In the genomic region with DNA sequence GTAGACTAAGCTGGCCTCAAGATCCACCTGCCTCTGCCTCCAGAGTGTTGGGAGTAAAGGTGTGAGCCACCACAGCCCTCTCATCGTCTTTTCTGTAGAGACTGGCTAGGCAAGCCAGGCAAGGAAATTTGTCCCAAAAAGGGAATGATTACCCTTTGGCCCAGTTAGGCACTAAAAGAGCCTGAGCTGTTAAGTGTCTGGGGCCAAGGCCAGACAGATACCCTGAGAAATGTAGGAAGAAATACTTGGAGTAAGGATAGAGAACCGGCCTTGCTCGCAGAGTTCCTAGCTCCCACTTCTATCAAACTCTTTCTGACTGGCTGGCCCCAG, we compare ENCODE assay signal across 8 mouse cellular contexts. TPM values are rescaled to one million over a fixed set of nuclear protein-coding genes. Genes with fewer than 3 reads are reported as not detected.
A peak's percentile ranks its signal among the peaks of the same experiment; 100 is the strongest.
DNase-seq lines count a peak whose midpoint lies in the region; ATAC-seq and TF ChIP-seq lines count a peak whose summit lies in the region.

No protein-coding gene starts in this region.

- H3K9me3 ChIP-seq in lung, embryonic 14.5 days (ENCODE audit: low read depth, low read length) = no peaks in the 10 kb centered on the region
- H3K9me3 ChIP-seq in embryonic facial prominence, embryonic 12.5 days = no peaks in the 10 kb centered on the region
- no peaks in the 10 kb centered on the region for H3K9me3 ChIP-seq in intestine, embryonic 14.5 days (ENCODE audit: control insufficient read depth, low read length)
- H3K9me3 ChIP-seq in neural tube, embryonic 12.5 days = no peaks in the 10 kb centered on the region

- H3K27me3 ChIP-seq in lung, embryonic 14.5 days (ENCODE audit: insufficient read depth, low read length) = no peaks in the 10 kb centered on the region
- H3K27me3 ChIP-seq in embryonic facial prominence, embryonic 12.5 days = no peaks in the 10 kb centered on the region
- no peaks in the 10 kb centered on the region for H3K27me3 ChIP-seq in intestine, embryonic 14.5 days (replicated peaks; ENCODE audit: control insufficient read depth, insufficient read depth, low read length)
- H3K27me3 ChIP-seq in neural tube, embryonic 12.5 days (replicated peaks) = no peaks in the 10 kb centered on the region

- peaks cover 18% of the 10 kb centered on the region for H3K36me3 ChIP-seq in lung, embryonic 14.5 days (ENCODE audit: insufficient read depth)
- peaks cover 16% of the 10 kb centered on the region for H3K36me3 ChIP-seq in embryonic facial prominence, embryonic 12.5 days
- H3K36me3 ChIP-seq in intestine, embryonic 14.5 days (ENCODE audit: control insufficient read depth, insufficient read depth, low read length) = peaks cover 19% of the 10 kb centered on the region
- peaks cover 13% of the 10 kb centered on the region for H3K36me3 ChIP-seq in neural tube, embryonic 12.5 days

- TF ChIP-seq CTCF in lung, embryonic 14.5 days (IDR thresholded peaks at IDR 0.05; ENCODE audit: low read depth) = 0 out of 2 replicates have a peak, but pooled peaks have one; percentile 18

- H3K4me3 ChIP-seq in lung, embryonic 14.5 days (ENCODE audit: low read depth, low read length) = peak overlapping the region; percentile 69
- H3K4me3 ChIP-seq in embryonic facial prominence, embryonic 12.5 days = peak overlapping the region; percentile 78
- H3K4me3 ChIP-seq in intestine, embryonic 14.5 days (ENCODE audit: low read depth, low read length) = peak overlapping the region; percentile 79
- peak overlapping the region; percentile 64 for H3K4me3 ChIP-seq in neural tube, embryonic 12.5 days

- peak overlapping the region; percentile 73 for H3K4me2 ChIP-seq in lung, embryonic 14.5 days
- peak overlapping the region; percentile 84 for H3K4me2 ChIP-seq in embryonic facial prominence, embryonic 12.5 days (replicated peaks)
- H3K4me2 ChIP-seq in intestine, embryonic 14.5 days (ENCODE audit: low read length) = peak overlapping the region; percentile 93
- H3K4me2 ChIP-seq in neural tube, embryonic 12.5 days (replicated peaks) = peak overlapping the region; percentile 76

- peak; percentile 29; the same call in 1 of the 2 replicates for ATAC-seq in lung, embryonic 14.5 days (ENCODE audit: insufficient read depth)
- no peak for ATAC-seq in embryonic facial prominence, embryonic 12.5 days (ENCODE audit: insufficient number of reproducible peaks, insufficient read depth, low FRiP score, low TSS enrichment)
- peak; percentile 38 for ATAC-seq in intestine, embryonic 14.5 days (replicated peaks; ENCODE audit: low FRiP score, low TSS enrichment, low read depth)
- peak; percentile 21 for ATAC-seq in neural tube, embryonic 12.5 days (ENCODE audit: low FRiP score, low read depth)

- DNase-seq in lung, embryonic 14.5 days = no peak
- DNase-seq in lung, postnatal 14 days = no peak
- DNase-seq in intestine, embryonic 14.5 days (ENCODE audit: low spot score) = no peak
- DNase-seq in frontal cortex, postnatal 10 days (ENCODE audit: low spot score in 2 of 2) = no peak
- no peak for DNase-seq in cerebellum, adult 11 months
- DNase-seq in kidney, postnatal 14 days = no peak

- peak overlapping the region; percentile 95 for H3K27ac ChIP-seq in lung, embryonic 14.5 days (ENCODE audit: low read depth)
- H3K27ac ChIP-seq in embryonic facial prominence, embryonic 12.5 days = peak overlapping the region; percentile 92
- H3K27ac ChIP-seq in intestine, embryonic 14.5 days (ENCODE audit: low read depth) = peak overlapping the region; percentile 95
- peak overlapping the region; percentile 59 for H3K27ac ChIP-seq in neural tube, embryonic 12.5 days

- 1% methylated on average over 3 of the region's 3 CpGs for WGBS in lung, embryonic 14.5 days
- WGBS in embryonic facial prominence, embryonic 12.5 days = 0% methylated on average over 3 of the region's 3 CpGs
- under 1% methylated on average over 3 of the region's 3 CpGs for WGBS in intestine, embryonic 14.5 days
- under 1% methylated on average over 3 of the region's 3 CpGs for WGBS in neural tube, embryonic 12.5 days

- peaks cover 9% of the 10 kb centered on the region for H3K4me1 ChIP-seq in lung, embryonic 14.5 days (ENCODE audit: insufficient read depth)
- H3K4me1 ChIP-seq in embryonic facial prominence, embryonic 12.5 days = peaks cover 28% of the 10 kb centered on the region
- H3K4me1 ChIP-seq in intestine, embryonic 14.5 days (replicated peaks; ENCODE audit: control insufficient read depth, insufficient read depth, low read length) = peaks cover 15% of the 10 kb centered on the region
- peaks cover 22% of the 10 kb centered on the region for H3K4me1 ChIP-seq in neural tube, embryonic 12.5 days

- H3K9ac ChIP-seq in lung, embryonic 14.5 days = peak overlapping the region; percentile 79
- H3K9ac ChIP-seq in embryonic facial prominence, embryonic 12.5 days = peak overlapping the region; percentile 80
- peak overlapping the region; percentile 81 for H3K9ac ChIP-seq in intestine, embryonic 14.5 days (ENCODE audit: low read length)
- H3K9ac ChIP-seq in neural tube, embryonic 12.5 days = peak overlapping the region; percentile 47

RNA-seq across cellular contexts. Expression of a gene that starts 0.4 kb away (rescaled TPM):
- 85.2 and 85.3 TPM in 2 replicates for polyA plus RNA-seq in lung, embryonic 14.5 days (2014; fragmentation: Nextera tagmentation; extraction: Ambion mirVana)
- 63.3 and 63.5 TPM in 2 replicates for polyA plus RNA-seq in embryonic facial prominence, embryonic 12.5 days (2016; fragmentation: Nextera tagmentation; extraction: Ambion mirVana)
- 101 and 104 TPM in 2 replicates for polyA plus RNA-seq in intestine, embryonic 14.5 days (2014; fragmentation: Nextera tagmentation; extraction: Ambion mirVana)
- polyA plus RNA-seq in neural tube, embryonic 12.5 days (2016; fragmentation: Nextera tagmentation; extraction: Ambion mirVana) = 33.8 and 44.2 TPM in 2 replicates

RNA-seq across cellular contexts. Expression of a gene that starts 4.3 kb away (rescaled TPM):
- polyA plus RNA-seq in lung, embryonic 14.5 days (2014; fragmentation: Nextera tagmentation; extraction: Ambion mirVana) = 5.4 and 6.5 TPM in 2 replicates
- 8.5 and 9.7 TPM in 2 replicates for polyA plus RNA-seq in embryonic facial prominence, embryonic 12.5 days (2016; fragmentation: Nextera tagmentation; extraction: Ambion mirVana)
- 5.8 and 6.9 TPM in 2 replicates for polyA plus RNA-seq in intestine, embryonic 14.5 days (2014; fragmentation: Nextera tagmentation; extraction: Ambion mirVana)
- 3.8 and 4.2 TPM in 2 replicates for polyA plus RNA-seq in neural tube, embryonic 12.5 days (2016; fragmentation: Nextera tagmentation; extraction: Ambion mirVana)

RNA-seq across cellular contexts. Expression of a gene that starts 6.4 kb away (rescaled TPM):
- polyA plus RNA-seq in lung, embryonic 14.5 days (2014; fragmentation: Nextera tagmentation; extraction: Ambion mirVana) = 19.3 and 19.6 TPM in 2 replicates
- polyA plus RNA-seq in embryonic facial prominence, embryonic 12.5 days (2016; fragmentation: Nextera tagmentation; extraction: Ambion mirVana) = 20.3 and 21.7 TPM in 2 replicates
- polyA plus RNA-seq in intestine, embryonic 14.5 days (2014; fragmentation: Nextera tagmentation; extraction: Ambion mirVana) = 17.3 and 17.5 TPM in 2 replicates
- 22.4 and 25.3 TPM in 2 replicates for polyA plus RNA-seq in neural tube, embryonic 12.5 days (2016; fragmentation: Nextera tagmentation; extraction: Ambion mirVana)

RNA-seq across cellular contexts. Expression of a gene that starts 16.2 kb away (rescaled TPM):
- polyA plus RNA-seq in lung, embryonic 14.5 days (2014; fragmentation: Nextera tagmentation; extraction: Ambion mirVana) = 92.3 and 99.7 TPM in 2 replicates
- 90.5 and 97.3 TPM in 2 replicates for polyA plus RNA-seq in embryonic facial prominence, embryonic 12.5 days (2016; fragmentation: Nextera tagmentation; extraction: Ambion mirVana)
- 112 and 114 TPM in 2 replicates for polyA plus RNA-seq in intestine, embryonic 14.5 days (2014; fragmentation: Nextera tagmentation; extraction: Ambion mirVana)
- 86.3 and 86.7 TPM in 2 replicates for polyA plus RNA-seq in neural tube, embryonic 12.5 days (2016; fragmentation: Nextera tagmentation; extraction: Ambion mirVana)

RNA-seq across cellular contexts. Expression of a gene that starts 17.4 kb away (rescaled TPM):
- 4.4 and 6.1 TPM in 2 replicates for polyA plus RNA-seq in lung, embryonic 14.5 days (2014; fragmentation: Nextera tagmentation; extraction: Ambion mirVana)
- 5.7 and 8.0 TPM in 2 replicates for polyA plus RNA-seq in embryonic facial prominence, embryonic 12.5 days (2016; fragmentation: Nextera tagmentation; extraction: Ambion mirVana)
- polyA plus RNA-seq in intestine, embryonic 14.5 days (2014; fragmentation: Nextera tagmentation; extraction: Ambion mirVana) = 3.6 and 4.9 TPM in 2 replicates
- 6.6 and 6.8 TPM in 2 replicates for polyA plus RNA-seq in neural tube, embryonic 12.5 days (2016; fragmentation: Nextera tagmentation; extraction: Ambion mirVana)
